Mouse (Mus musculus) monocyte, adult 5-6 weeks (primary cell): ENCODE measurements at regions not wholly inside any gene's neighbourhood (a gene's known extent, or its start where the extent isn't known, plus 50 kb on each side); places are given as distances from the start of the nearest gene placed in this dataset.

Experiments
- ATAC-seq: fragments of 153-309, 156-312 bp; replicated peaks from 2 replicates; pipeline ENCODE4 v1.8.0; 2017; ENCODE audit warnings: mild to moderate bottlenecking; ENCODE audit not compliant: low TSS enrichment, insufficient number of reproducible peaks, severe bottlenecking, poor library complexity, low FRiP score

GRCm38 (mm10) chr14:103951899-103952298, 107.7 kb upstream of the Ednrb start:
- no peak for ATAC-seq

GRCm38 (mm10) chr14:103949950-103950349, 105.7 kb upstream of the Ednrb start:
- ATAC-seq = no peak

GRCm38 (mm10) chr14:103948026-103948777, 104.0 kb upstream of the Ednrb start:
- no peak for ATAC-seq

- peak; percentile 94 for ATAC-seq
Measured at GRCm38 (mm10) chr14:103945753-103946152, 101.6 kb upstream of the Ednrb start.

- ATAC-seq = no peak
Measured at GRCm38 (mm10) chr14:103939867-103940266, 95.7 kb upstream of the Ednrb start.

- ATAC-seq = no peak
Measured at GRCm38 (mm10) chr14:103938937-103939336, 94.7 kb upstream of the Ednrb start.

- no peak for ATAC-seq
Measured at GRCm38 (mm10) chr14:103938201-103938600, 94.0 kb upstream of the Ednrb start.

- ATAC-seq = no peak
Measured at GRCm38 (mm10) chr14:103937700-103938099, 93.5 kb upstream of the Ednrb start.

GRCm38 (mm10) chr14:103933813-103934212, 89.6 kb upstream of the Ednrb start:
- no peak for ATAC-seq

- no peak for ATAC-seq
Measured at GRCm38 (mm10) chr14:103932170-103932569, 88.0 kb upstream of the Ednrb start.

- ATAC-seq = no peak
Measured at GRCm38 (mm10) chr14:103929734-103930364, 85.6 kb upstream of the Ednrb start.

GRCm38 (mm10) chr14:103929155-103929729, 85.0 kb upstream of the Ednrb start:
- ATAC-seq = no peak

- 0 out of 2 replicates have a peak, but pooled peaks have one; percentile 61 for ATAC-seq
Measured at GRCm38 (mm10) chr14:103920169-103920568, 76.0 kb upstream of the Ednrb start.

GRCm38 (mm10) chr14:103919380-103919779, 75.2 kb upstream of the Ednrb start:
- no peak for ATAC-seq

GRCm38 (mm10) chr14:103913453-103913852, 69.3 kb upstream of the Ednrb start:
- ATAC-seq = no peak

GRCm38 (mm10) chr14:103911707-103912106, 67.5 kb upstream of the Ednrb start:
- ATAC-seq = no peak

GRCm38 (mm10) chr14:103911280-103911679, 67.1 kb upstream of the Ednrb start:
- ATAC-seq = no peak

GRCm38 (mm10) chr14:103906417-103907070, 62.3 kb upstream of the Ednrb start:
- no peak for ATAC-seq

- ATAC-seq = no peak
Measured at GRCm38 (mm10) chr14:103900817-103901216, 56.6 kb upstream of the Ednrb start.
